Mouse (Mus musculus): ENCODE measurements around the gene Plin4. TPM values are rescaled to one million over a fixed set of nuclear protein-coding genes. Genes with fewer than 3 reads are reported as not detected.
"Not testable (repeated sequence)": the region's sequence is repeated elsewhere in the genome, so short reads cannot be mapped to it uniquely, and the experiment has no call there.

The Plin4 gene
- total RNA-seq, 2 experiments from 2014 or later, result 1.4 to 6.8 TPM

DNA sequence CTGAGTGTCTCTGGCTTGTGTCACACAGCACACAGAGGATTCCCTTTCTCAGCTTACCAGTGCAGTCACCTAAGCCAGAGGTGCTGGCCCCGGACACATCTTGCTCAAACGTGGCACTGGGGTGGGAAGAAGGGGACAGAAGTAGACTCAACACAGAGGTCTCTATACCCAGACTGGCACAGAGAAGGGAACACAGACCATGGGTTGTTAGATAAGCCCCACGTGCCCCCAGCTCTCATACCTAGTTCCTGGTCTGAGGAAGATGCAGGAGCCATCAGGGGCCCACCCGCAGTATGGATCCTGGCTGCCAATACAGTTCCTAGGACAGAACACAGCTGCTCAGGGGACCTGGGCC, 15.7 kb upstream of the Plin4 start:
- no peak for DNase-seq

DNA sequence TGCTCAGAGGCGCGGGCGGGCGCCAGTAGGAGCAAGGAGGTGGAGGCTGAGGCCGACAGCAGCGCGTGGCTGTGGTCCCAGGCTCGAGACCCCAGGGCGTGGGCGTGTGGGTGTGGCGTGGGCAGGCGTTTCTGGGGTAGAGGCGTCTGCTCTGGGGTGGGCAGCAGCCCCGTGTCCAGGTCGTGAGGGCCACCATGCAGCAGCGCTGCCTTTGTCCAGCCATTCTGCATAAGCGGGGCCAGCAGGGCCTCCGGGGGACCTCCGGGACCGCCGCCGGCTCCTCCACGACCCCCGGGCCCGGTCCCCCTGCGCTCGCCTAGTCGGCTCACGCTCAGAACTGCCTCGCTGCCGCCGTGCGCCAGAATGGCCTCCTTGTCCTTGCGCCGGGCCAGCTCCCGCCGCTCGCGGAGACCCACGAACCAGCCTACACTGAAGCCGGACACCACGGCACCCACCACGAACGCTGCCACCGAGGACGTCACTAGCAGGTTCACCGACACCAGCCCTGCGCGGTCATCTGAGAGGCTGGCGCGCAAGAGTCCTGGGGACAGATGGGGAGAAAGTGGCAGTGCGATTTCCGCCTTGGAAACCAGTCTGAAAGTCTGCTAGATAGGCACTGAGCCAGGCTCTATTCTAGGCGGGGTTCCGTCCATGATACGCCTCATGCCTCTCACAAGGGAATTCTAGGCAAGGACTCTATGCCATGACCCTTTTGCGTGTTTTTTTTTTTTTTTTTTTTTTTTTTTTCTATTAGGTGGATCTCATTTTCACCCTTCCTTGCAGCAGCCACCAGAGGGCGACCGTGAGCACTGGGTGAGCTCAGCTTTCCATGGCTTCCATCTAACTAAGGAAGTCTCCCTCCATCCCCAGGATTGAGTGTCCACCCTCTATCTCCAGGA, 15.0 kb upstream of the Plin4 start:
- no peak for DNase-seq

- DNase-seq, result no peak
Measured at GRCm38 (mm10) chr17:56123681-56124340, 14.2 kb upstream of the Plin4 start.

GRCm38 (mm10) chr17:56123161-56123560, 13.6 kb upstream of the Plin4 start:
- DNase-seq, result no peak

DNA sequence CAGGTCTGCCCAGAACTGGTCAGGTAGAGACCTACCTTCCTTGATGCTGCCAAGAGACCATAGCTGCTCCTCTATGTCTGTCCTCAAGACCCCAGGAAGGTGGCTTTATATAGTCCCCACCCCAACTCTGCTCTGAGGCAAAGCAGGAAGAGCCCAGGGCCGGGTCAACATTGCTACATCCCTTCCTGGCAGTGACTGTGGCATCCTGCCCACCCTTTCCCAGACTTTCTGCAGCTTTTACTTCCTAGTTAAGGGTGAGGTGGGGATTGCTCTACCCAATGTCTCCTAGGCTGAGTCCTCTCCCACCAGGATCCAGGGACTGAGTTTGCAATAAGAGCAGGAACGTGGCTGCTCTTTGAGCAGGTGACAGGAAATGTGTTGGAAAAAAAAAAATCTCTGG, 12.2 kb upstream of the Plin4 start, which contains the start of gene Lrg1:
Lrg1 (minus strand) TSS at position 176 of the 400 bp plus-strand sequence.
- no peak for DNase-seq

- no peak for DNase-seq
Measured at GRCm38 (mm10) chr17:56119981-56120880, 10.6 kb upstream of the Plin4 start.

- no peak for DNase-seq
Measured at GRCm38 (mm10) chr17:56119431-56119830, 9.8 kb upstream of the Plin4 start.

DNA sequence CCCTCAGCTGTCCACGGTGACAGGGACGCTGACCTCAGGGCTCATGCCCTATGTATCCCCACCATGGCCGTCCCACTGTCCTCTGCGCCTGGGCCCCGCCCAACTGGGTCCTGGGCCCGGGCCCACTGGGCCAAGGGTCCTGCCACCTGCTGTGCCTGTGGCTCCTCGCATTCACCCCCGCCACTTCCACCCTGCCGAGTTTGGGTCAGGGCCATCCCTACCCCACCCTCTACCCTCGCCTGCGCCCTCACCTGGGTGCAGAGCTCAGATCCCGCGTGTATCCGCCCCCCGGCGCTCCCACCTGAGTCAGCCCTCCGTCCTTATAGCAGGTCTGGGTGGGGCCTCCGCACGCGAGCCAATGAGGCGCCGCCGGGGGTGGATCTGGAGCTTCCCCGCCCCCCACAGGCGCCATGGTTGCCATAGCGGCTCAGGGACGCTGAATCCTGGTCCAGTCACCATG, 7.7 kb upstream of the Plin4 start, which contains the start of gene Plin5:
Plin5 (minus strand) TSS at position 346 of the 460 bp plus-strand sequence.
- DNase-seq, result no peak

- DNase-seq, result no peak
Measured at GRCm38 (mm10) chr17:56116193-56116592, 6.6 kb upstream of the Plin4 start.

DNA sequence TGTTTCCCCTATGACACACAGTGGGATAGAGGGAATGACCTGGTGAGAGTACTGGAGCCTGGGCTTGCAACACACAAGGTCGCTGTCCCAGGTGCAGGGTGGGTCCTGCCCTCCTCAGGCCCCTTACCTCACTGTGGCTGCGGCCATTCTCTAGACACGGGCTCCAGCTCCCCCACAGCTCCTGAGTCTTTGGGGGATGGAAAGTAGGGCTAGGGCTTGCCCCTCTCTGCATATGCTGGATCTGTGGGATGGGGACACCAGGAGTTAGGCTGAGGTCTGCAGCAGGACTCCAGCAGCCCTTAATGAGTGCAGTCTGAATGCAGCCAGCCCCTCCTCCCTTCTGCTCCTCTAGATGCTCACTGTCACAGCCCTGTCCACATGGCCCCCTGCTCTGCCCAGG, 3.1 kb upstream of the Plin4 start:
- DNase-seq, result no peak

GRCm38 (mm10) chr17:56111864-56112263, 2.3 kb upstream of the Plin4 start:
- no peak for DNase-seq

DNA sequence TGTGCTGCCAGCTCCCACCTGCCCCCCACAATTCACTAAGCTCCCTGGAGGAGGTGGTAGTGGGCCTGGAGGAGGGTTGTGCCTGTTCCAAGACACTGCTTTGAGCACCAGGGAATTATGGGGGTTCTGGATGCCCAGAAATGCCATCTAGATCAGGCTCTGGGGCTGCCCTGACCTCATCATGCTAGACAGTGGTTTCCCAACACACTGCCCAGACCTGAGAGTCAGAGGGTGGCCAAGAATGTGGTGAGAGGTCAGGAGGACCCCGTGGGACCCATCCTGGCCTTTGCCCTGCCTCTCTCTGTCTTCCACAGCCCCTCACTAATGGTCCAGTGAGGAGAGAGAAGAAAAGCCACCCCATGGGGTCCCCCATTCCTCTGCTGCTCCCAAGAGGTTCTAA, 1.4 kb upstream of the Plin4 start:
- no peak for DNase-seq

- no peak for DNase-seq
Measured at GRCm38 (mm10) chr17:56110571-56110970, 968 bp upstream of the Plin4 start.

DNA sequence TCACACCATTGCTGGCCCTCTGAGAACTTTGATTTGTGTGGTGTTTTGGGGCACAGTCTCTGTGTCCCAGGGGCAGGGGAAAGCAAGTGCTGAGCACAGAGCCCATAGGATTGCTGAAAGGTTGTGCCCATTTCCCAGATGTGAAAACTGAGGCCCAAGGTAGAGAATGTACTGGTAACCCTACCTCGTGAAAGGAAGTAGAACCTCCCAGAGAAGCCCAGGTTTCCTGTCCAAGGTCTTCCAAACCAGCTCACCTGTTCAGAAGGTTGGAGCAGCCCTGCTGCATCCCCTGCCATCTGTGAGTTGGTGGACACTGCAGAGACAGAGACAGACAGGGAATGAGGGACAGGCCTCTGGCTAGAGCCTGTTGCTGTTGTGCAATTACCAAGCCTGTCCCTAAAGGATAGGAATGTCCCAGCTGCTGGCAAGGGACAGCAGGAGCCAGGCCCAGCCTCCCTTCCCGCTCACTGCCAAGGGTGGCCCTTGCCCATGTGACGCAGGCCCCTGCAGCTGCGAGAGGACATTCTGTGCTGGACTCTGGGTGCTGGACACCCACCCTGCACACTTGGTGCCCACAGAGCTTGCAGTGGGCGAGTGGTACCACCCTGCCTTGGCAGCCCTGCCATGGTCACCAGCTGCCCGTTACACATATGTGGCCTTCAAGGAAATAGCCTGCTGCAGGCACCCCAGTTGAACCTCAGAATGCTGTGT, 1.1 kb downstream of the Plin4 start:
- peak; percentile 76 to 82 for DNase-seq

DNA sequence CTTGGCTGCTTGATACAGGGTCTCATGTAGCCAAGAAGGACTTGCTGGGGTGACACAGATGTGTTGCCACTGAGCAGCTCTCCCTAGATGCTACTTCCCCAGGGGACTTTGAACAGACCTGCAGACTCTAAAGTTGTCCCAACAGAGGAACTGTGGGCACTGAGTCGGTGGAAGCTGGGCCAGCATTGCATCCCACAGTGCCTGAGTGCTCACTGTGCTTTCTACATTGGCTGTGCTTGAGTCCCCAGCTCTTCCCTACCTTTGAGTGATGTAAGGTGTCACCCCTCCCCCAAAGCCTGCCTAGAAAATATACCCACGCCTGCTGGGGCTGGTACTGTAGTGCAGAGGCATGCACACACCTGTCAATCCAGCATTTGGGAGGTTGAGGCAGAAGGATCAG, 1.9 kb downstream of the Plin4 start:
- DNase-seq, result no peak

GRCm38 (mm10) chr17:56106981-56107380, 2.6 kb downstream of the Plin4 start:
- DNase-seq, result no peak

DNA sequence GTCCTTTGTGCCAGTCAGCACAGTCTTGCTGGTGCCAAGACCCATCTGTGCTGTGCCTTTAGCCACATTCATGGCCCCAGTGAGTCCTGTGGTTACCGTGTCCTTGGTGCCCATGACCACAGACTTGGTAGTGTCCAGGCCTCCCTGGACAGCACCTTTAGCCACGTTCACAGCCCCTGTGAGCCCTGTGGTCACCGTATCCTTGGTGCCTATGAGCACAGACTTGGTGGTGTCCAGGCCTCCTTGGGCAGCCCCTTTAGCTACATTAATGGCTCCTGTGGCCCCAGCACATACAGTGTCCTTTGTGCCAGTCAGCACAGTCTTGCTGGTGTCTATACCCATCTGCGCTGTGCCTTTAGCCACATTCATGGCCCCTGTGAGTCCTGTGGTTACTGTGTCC, 3.2 kb downstream of the Plin4 start:
- DNase-seq, result not testable (repeated sequence)

DNA sequence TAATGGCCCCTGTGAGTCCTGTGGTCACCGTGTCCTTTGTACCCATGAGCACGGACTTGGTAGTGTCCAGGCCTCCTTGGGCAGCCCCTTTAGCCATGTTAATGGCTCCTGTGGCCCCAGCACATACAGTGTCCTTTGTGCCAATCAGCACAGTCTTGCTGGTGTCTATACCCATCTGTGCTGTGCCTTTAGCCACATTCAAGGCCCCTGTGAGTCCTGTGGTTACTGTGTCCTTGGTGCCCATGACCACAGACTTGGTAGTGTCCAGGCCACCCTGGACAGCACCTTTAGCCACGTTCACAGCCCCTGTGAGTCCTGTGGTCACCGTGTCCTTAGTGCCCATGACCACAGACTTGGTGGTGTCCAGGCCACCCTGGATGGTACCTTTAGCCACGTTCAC, 4.8 kb downstream of the Plin4 start:
- not testable (repeated sequence) for DNase-seq

DNA sequence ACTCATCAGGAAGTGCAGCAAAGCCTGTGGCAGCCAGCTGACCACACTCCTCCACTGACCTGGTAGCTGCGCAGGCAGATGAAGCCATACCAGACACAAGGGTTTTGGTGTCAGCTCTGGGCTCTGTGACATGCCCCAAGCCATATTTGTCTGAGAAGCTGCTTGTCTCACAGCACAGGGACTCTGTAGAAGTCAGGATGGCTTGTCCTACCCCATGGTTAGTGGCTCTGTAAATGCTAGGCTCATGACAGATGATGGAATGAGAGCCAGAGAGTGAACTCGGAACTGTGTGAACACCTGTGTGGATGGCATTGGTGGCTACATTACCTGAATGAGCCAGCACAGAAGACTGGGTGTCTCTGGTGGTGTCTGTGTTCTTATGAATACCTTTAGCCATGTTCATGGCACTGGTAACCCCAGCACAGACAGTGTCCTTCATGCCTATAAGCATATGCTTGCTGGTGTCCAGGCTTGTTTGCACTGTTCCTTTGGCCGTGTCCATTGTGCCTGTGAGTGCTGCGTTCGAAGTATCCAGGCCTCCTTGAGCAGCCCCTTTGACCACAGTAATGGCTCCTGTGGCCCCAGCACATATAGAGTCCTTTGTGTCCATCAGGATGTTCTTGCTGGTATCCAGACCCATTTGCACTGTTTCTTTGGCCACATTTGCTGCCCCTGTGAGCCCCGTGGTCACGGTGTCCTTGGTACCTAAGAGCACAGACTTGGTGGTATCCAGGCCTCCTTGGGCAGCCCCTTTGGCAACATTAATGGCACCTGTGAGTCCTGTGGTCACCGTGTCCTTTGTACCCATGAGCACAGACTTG, 5.9 kb downstream of the Plin4 start:
- no peak for DNase-seq

GRCm38 (mm10) chr17:56102927-56103326, 6.7 kb downstream of the Plin4 start:
- no peak for DNase-seq

GRCm38 (mm10) chr17:56102158-56102557, 7.4 kb downstream of the Plin4 start:
- no peak for DNase-seq
